Mouse (Mus musculus): ENCODE measurements around the gene Nf2. TPM values are rescaled to one million over a fixed set of nuclear protein-coding genes. Genes with fewer than 3 reads are reported as not detected.

Nf2 gene
- polyA plus RNA-seq, 1 experiment: 96.3 TPM

- peak; percentile 22 for DNase-seq (ENCODE audit: low read depth)
- no peak for TF ChIP-seq CTCF (IDR thresholded peaks at IDR 0.05; ENCODE audit: borderline replicate concordance, extremely low read depth, insufficient read depth, insufficient read length)
- TF ChIP-seq POLR2A (IDR thresholded peaks at IDR 0.05; ENCODE audit: borderline replicate concordance, extremely low read depth, insufficient read depth, insufficient read length, poor library complexity, severe bottlenecking): no peak
Observed at GRCm38 (mm10) chr11:4720393-4720792, 128.9 kb downstream of the Nf2 start.

- TF ChIP-seq POLR2A (IDR thresholded peaks at IDR 0.05; ENCODE audit: borderline replicate concordance, extremely low read depth, insufficient read depth, insufficient read length, poor library complexity, severe bottlenecking) (no peak), CTCF (IDR thresholded peaks at IDR 0.05; ENCODE audit: borderline replicate concordance, extremely low read depth, insufficient read depth, insufficient read length) (no peak)
- DNase-seq (ENCODE audit: low read depth): no peak
Observed at GRCm38 (mm10) chr11:4719961-4720360, 129.4 kb downstream of the Nf2 start.

- DNase-seq (ENCODE audit: low read depth): no peak
- no peak for TF ChIP-seq POLR2A (IDR thresholded peaks at IDR 0.05; ENCODE audit: borderline replicate concordance, extremely low read depth, insufficient read depth, insufficient read length, poor library complexity, severe bottlenecking)
Observed at GRCm38 (mm10) chr11:4718548-4718947, 130.8 kb downstream of the Nf2 start.

DNA sequence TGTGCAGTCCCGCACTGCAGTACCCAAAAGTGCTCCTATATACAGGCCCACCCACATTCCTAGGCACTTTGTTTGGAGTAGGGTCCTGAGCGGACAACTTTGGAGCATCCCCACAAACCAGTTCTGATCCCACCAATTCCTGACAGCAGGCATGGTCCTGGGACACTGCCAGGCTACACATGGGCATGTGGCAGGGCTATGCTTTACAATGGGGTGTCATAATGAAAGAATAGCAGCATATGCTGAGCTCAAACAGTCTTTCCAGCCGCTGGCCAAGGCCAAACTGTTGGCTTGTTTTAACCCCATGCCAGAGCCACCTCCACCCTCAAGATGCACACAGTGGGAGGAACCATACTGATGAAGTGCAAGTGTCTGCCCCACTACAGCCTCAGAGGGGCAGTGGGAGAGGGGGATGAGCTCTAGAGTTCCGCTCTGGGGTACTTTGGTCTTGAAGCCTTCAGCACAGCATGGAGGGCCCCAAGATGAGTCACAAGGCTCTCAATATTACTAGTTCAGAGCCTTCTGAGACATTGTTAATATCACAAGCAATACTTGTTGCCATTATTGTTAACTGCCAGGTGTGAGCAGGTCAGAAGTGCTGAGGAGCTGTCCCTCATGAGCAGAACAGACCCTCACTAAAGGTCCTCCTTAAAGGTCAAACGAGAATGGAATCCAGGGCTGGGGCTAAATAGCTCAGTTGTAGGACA lies 132.7 kb downstream of the Nf2 start:
- peak; percentile 20 for DNase-seq (ENCODE audit: low read depth)
- TF ChIP-seq CTCF (IDR thresholded peaks at IDR 0.05; ENCODE audit: borderline replicate concordance, extremely low read depth, insufficient read depth, insufficient read length) (no peak), POLR2A (IDR thresholded peaks at IDR 0.05; ENCODE audit: borderline replicate concordance, extremely low read depth, insufficient read depth, insufficient read length, poor library complexity, severe bottlenecking) (no peak)

Other genes starting within 250 kb of the Nf2 start
- not detected in 2 replicates for gene Gm11032, start 229.5 kb downstream of the Nf2 start, polyA plus RNA-seq (2012; rRNA removed)
- gene Ascc2, start 211.8 kb downstream of the Nf2 start, polyA plus RNA-seq (2012; rRNA removed): 27.5 and 32.3 TPM in 2 replicates
- 554 and 676 TPM in 2 replicates for gene Uqcr10, start 145.2 kb downstream of the Nf2 start, polyA plus RNA-seq (2012; rRNA removed)
- gene Zmat5, start 144.9 kb downstream of the Nf2 start, polyA plus RNA-seq (2012; rRNA removed): 40.2 and 57.7 TPM in 2 replicates
- gene Cabp7, start 102.8 kb downstream of the Nf2 start, polyA plus RNA-seq (2012; rRNA removed): 5.0 and 5.2 TPM in 2 replicates
- gene Nipsnap1, start 24.4 kb upstream of the Nf2 start, polyA plus RNA-seq (2012; rRNA removed): 101 and 117 TPM in 2 replicates
- gene Thoc5, start 45.8 kb upstream of the Nf2 start, polyA plus RNA-seq (2012; rRNA removed): 75.1 and 84.7 TPM in 2 replicates
- 1.5 and 4.9 TPM in 2 replicates for gene Nefh, start 98.5 kb upstream of the Nf2 start, polyA plus RNA-seq (2012; rRNA removed)
- 110 and 115 TPM in 2 replicates for gene Ap1b1, start 137.3 kb upstream of the Nf2 start, polyA plus RNA-seq (2012; rRNA removed)
- 0.41 and 0.48 TPM in 2 replicates for gene Rasl10a, start 208.6 kb upstream of the Nf2 start, polyA plus RNA-seq (2012; rRNA removed)
- 32.6 and 38.1 TPM in 2 replicates for gene Gas2l1, start 215.8 kb upstream of the Nf2 start, polyA plus RNA-seq (2012; rRNA removed)
- gene Rhbdd3, start 249.4 kb upstream of the Nf2 start, polyA plus RNA-seq (2012; rRNA removed): 41.9 and 51.4 TPM in 2 replicates
- 402 and 518 TPM in 2 replicates for gene Ewsr1, start 249.7 kb upstream of the Nf2 start, polyA plus RNA-seq (2012; rRNA removed)

All from brain, embryonic 14.5 days (tissue).